Mouse (Mus musculus): ENCODE results near the gene Areg. TPM values are rescaled to one million over a fixed set of nuclear protein-coding genes. Genes with fewer than 3 reads are reported as not detected.

The Areg gene
- polyA plus RNA-seq (2014; fragmentation: Nextera tagmentation; extraction: Ambion mirVana): 2.9 and 3.0 TPM in 2 replicates

DNA sequence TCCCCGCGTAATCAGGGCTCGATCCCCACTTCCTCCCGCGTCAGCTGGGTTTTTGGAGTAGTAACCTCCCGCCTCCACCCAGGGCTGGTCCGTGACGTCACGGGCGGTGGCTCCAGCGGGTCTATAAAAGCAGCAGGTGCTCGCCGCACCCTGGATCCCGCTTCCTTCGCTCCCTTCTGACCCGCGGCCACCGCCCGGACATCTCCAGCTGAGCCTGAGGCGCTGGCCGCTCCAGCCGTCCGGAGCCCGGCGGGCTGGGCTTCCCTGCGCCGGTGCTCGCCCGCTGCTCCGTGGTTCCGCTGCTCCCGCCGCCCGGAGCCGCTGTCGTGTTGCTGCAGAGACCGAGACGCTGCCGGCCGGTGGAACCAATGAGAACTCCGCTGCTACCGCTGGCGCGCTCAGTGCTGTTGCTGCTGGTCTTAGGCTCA, at the start of gene Areg:
Gene Areg (plus strand): TSS at position 154 of the 428 bp plus-strand sequence.
- Histone ChIP-seq H3K9me3 (ENCODE audit: control insufficient read depth, low read length) (no peaks in the 10 kb centered on the region), H3K27ac (ENCODE audit: low read depth) (no peak within 1 kb of the TSS), H3K4me1 (replicated peaks; ENCODE audit: control insufficient read depth, insufficient read depth, low read length) (no peaks in the 10 kb centered on the region), H3K36me3 (ENCODE audit: control insufficient read depth, insufficient read depth, low read length) (no peaks in the 10 kb centered on the region), H3K4me2 (ENCODE audit: low read length) (peak within 1 kb of the TSS; percentile 93), H3K9ac (ENCODE audit: low read length) (0 out of 2 replicates have a peak within 1 kb of the TSS, but pooled peaks have one; percentile 25), H3K4me3 (ENCODE audit: low read depth, low read length) (peak within 1 kb of the TSS; percentile 48), H3K27me3 (replicated peaks; ENCODE audit: control insufficient read depth, insufficient read depth, low read length) (peaks cover 29% of the 10 kb centered on the region)
- 2% methylated on average over 41 of the region's 44 CpGs for WGBS
- DNase-seq (ENCODE audit: low spot score) (peak; percentile 87), ATAC-seq (replicated peaks; ENCODE audit: low FRiP score, low TSS enrichment, low read depth) (peak; percentile 90)

DNA sequence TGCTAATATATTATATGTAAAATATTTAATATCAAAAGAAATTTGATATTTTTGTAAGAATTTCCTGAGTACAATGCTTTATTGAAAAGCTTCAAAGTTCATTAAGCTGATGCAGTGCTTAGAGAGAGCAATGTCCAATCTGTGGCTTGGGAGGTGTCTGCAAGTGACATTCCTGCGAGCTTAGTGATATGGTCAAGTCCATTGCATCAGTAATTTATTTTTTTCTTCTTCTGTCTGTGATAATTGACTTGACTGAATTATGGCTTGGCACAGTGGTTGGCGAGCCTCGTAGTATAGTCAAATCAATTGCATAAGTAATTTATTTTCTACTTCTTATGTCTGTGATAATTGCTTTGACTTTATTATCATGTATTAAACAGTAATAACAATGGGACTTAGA, 49.1 kb upstream of the Areg start:
- 75% methylated on average over 3 of the region's 3 CpGs for WGBS
- Histone ChIP-seq H3K4me2 (ENCODE audit: low read length) (no peak overlapping the region), H3K36me3 (ENCODE audit: control insufficient read depth, insufficient read depth, low read length) (no peaks in the 10 kb centered on the region), H3K27ac (ENCODE audit: low read depth) (no peak overlapping the region), H3K27me3 (replicated peaks; ENCODE audit: control insufficient read depth, insufficient read depth, low read length) (no peaks in the 10 kb centered on the region), H3K9ac (ENCODE audit: low read length) (no peak overlapping the region), H3K4me3 (ENCODE audit: low read depth, low read length) (no peak overlapping the region), H3K9me3 (ENCODE audit: control insufficient read depth, low read length) (no peaks in the 10 kb centered on the region), H3K4me1 (replicated peaks; ENCODE audit: control insufficient read depth, insufficient read depth, low read length) (no peaks in the 10 kb centered on the region)
- DNase-seq (ENCODE audit: low spot score): no peak
- ATAC-seq (replicated peaks; ENCODE audit: low FRiP score, low TSS enrichment, low read depth): no peak

DNA sequence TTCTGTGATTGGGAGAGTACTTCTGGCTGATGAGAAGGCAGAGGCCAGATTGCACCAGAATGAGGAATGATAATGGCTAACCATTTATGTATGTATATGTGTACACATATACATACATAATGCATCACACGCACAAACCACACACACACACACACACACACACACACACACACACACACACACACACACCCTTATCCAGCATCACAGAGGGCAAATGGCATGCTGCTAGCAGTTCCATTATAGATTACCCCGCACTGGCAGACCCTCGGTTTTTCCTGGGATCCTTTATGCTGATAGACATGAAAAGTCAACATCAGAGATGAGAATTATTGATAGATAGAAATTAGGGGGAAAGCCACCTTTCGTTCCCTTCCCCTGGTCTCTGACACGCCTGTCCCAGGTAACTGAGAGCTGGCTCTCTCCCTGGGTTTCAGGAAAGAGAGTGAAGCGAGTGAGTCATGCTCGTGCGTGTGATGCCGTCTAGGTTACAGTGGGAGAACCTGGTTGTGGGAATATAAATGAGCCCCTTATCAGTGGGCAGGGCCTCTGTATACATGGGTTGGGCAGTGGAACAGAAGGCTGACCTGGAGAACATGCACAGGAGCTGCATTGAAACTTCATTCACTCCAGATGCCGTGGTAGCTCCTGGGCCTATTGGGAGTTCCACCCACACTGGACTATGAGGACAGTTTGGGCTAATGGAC, 41.3 kb upstream of the Areg start:
- no peaks in the 10 kb centered on the region for H3K27me3 ChIP-seq (replicated peaks; ENCODE audit: control insufficient read depth, insufficient read depth, low read length)
- H3K4me1 ChIP-seq (replicated peaks; ENCODE audit: control insufficient read depth, insufficient read depth, low read length): no peaks in the 10 kb centered on the region
- no peak overlapping the region for H3K9ac ChIP-seq (ENCODE audit: low read length)
- H3K27ac ChIP-seq (ENCODE audit: low read depth): no peak overlapping the region
- no peaks in the 10 kb centered on the region for H3K36me3 ChIP-seq (ENCODE audit: control insufficient read depth, insufficient read depth, low read length)
- 73% methylated on average over 10 of the region's 10 CpGs for WGBS
- DNase-seq (ENCODE audit: low spot score): no peak
- H3K9me3 ChIP-seq (ENCODE audit: control insufficient read depth, low read length): no peaks in the 10 kb centered on the region
- H3K4me2 ChIP-seq (ENCODE audit: low read length): no peak overlapping the region
- no peak overlapping the region for H3K4me3 ChIP-seq (ENCODE audit: low read depth, low read length)
- peak; percentile 92 for ATAC-seq (replicated peaks; ENCODE audit: low FRiP score, low TSS enrichment, low read depth)

DNA sequence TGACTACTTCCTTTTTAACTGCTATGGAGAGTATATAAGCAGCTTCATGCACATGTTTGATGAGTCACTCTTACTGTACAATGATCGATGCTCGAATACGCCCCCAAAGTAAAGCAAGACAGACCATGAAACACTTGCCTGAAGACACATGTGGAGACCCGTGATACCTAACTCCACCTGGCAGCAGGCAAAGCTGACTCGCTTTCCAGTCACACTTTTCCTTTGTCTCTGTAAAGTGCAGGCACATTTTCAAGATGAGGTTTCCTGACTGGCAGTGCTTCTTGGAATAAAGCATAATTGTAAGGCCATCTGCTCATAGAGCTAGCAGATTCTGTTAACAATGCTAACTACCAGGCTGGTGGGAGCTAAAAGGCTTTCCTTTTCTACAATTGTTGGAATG, 37.7 kb upstream of the Areg start:
- 96% methylated on average over 5 of the region's 5 CpGs for WGBS
- no peak for ATAC-seq (replicated peaks; ENCODE audit: low FRiP score, low TSS enrichment, low read depth)

DNA sequence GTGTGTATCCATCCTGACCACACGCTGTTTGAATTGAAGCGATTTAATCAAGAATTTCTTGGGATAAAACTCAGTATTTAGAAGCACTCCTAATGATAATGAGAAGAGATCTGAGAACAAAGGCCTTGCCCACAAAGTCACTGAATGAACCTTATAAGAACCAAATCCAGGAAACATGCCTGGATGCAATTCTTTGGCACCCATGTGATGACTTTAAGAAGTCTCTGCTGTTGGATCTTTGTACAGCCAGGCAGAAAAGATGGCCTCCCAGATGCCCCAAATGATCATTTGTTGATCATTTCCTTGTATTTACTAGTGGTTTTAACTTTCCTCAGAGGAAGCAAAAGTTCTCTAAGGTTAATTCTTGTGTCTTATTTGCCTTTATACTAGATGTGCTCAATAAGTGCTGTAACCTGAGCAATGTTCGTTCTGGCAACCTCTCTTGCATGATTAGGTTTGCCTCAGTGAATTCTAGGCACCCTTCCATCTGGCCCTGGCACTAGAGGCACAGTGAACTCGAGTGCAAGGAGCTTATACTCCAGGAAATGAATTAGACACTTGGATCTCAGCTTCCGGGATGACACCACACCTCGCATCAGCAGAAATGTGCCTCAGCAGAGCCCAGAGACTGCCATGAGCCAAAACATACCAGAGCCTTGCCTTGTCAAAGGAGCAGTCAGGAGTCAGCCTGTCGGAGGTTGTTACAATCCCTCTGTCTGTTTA, 35.3 kb upstream of the Areg start:
- Histone ChIP-seq H3K4me3 (ENCODE audit: low read depth, low read length) (no peak overlapping the region), H3K27ac (ENCODE audit: low read depth) (no peak overlapping the region), H3K4me2 (ENCODE audit: low read length) (no peak overlapping the region), H3K9me3 (ENCODE audit: control insufficient read depth, low read length) (no peaks in the 10 kb centered on the region), H3K4me1 (replicated peaks; ENCODE audit: control insufficient read depth, insufficient read depth, low read length) (no peaks in the 10 kb centered on the region), H3K27me3 (replicated peaks; ENCODE audit: control insufficient read depth, insufficient read depth, low read length) (no peaks in the 10 kb centered on the region), H3K9ac (ENCODE audit: low read length) (no peak overlapping the region), H3K36me3 (ENCODE audit: control insufficient read depth, insufficient read depth, low read length) (no peaks in the 10 kb centered on the region)
- ATAC-seq (replicated peaks; ENCODE audit: low FRiP score, low TSS enrichment, low read depth) (no peak), DNase-seq (ENCODE audit: low spot score) (no peak)
- WGBS: 77% methylated on average over 7 of the region's 7 CpGs

More for the DNA sequence above, 37.7 kb upstream of the Areg start:
- Histone ChIP-seq H3K27ac (ENCODE audit: low read depth) (no peak overlapping the region), H3K36me3 (ENCODE audit: control insufficient read depth, insufficient read depth, low read length) (no peaks in the 10 kb centered on the region), H3K4me2 (ENCODE audit: low read length) (no peak overlapping the region), H3K9me3 (ENCODE audit: control insufficient read depth, low read length) (no peaks in the 10 kb centered on the region), H3K27me3 (replicated peaks; ENCODE audit: control insufficient read depth, insufficient read depth, low read length) (no peaks in the 10 kb centered on the region), H3K4me1 (replicated peaks; ENCODE audit: control insufficient read depth, insufficient read depth, low read length) (no peaks in the 10 kb centered on the region), H3K9ac (ENCODE audit: low read length) (no peak overlapping the region), H3K4me3 (ENCODE audit: low read depth, low read length) (no peak overlapping the region)
- DNase-seq (ENCODE audit: low spot score): no peak

DNA sequence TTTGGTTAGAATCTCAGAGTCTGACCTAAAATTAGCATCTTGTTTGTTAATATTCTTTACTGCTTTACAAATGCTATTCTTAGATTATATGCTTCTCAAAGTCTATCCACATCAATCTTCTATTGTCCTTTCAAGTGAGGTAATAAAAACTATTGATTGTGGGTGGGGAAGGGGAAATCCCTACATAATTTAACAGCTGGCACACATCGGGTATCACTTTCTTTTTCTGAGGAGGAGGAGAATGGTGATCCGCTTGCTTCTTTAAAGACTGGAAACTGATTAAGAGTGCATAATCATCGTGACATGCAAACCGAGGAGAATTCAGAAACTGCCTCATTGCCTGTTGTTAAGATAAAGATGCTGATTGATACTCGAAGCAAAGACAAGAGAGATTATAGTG, 33.2 kb upstream of the Areg start:
- Histone ChIP-seq H3K36me3 (ENCODE audit: control insufficient read depth, insufficient read depth, low read length) (no peaks in the 10 kb centered on the region), H3K4me2 (ENCODE audit: low read length) (no peak overlapping the region), H3K4me3 (ENCODE audit: low read depth, low read length) (no peak overlapping the region), H3K9ac (ENCODE audit: low read length) (no peak overlapping the region), H3K4me1 (replicated peaks; ENCODE audit: control insufficient read depth, insufficient read depth, low read length) (no peaks in the 10 kb centered on the region), H3K9me3 (ENCODE audit: control insufficient read depth, low read length) (no peaks in the 10 kb centered on the region), H3K27me3 (replicated peaks; ENCODE audit: control insufficient read depth, insufficient read depth, low read length) (no peaks in the 10 kb centered on the region), H3K27ac (ENCODE audit: low read depth) (no peak overlapping the region)
- 76% methylated on average over 5 of the region's 5 CpGs for WGBS
- ATAC-seq (replicated peaks; ENCODE audit: low FRiP score, low TSS enrichment, low read depth) (no peak), DNase-seq (ENCODE audit: low spot score) (no peak)

DNA sequence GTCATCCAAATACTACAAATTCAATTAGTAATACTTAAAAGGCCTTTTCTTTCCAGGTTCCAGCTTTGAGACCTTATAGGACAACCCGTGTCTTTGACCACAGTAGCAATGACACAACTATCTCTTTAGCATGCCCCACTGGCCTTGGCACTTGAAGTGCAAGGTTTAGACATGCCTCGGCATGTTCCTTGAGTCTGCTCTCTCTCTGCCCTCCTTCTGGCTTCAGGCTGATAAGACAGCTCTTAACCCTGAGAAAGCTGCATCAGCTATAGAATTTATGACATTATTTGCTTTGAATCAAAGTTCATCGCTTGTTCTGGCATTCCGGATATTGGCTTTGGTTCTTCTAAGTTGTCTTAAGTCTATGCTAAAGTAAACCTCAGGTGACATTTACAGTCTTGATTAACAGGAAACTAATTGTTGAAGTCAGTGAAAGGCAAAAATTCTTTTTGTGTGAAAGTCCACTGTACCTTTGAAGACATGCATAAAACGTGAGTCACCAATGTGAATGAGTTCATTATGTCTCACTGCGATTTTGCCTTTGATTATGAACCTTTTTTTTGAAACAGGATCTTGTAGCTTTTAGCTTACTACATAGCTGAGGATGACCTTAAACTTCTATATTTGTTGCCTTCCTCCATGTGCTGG, 29.3 kb upstream of the Areg start:
- H3K27me3 ChIP-seq (replicated peaks; ENCODE audit: control insufficient read depth, insufficient read depth, low read length): no peaks in the 10 kb centered on the region
- DNase-seq (ENCODE audit: low spot score) (no peak), ATAC-seq (replicated peaks; ENCODE audit: low FRiP score, low TSS enrichment, low read depth) (peak; percentile 68; the same call in 1 of the 2 replicates)
- no peak overlapping the region for H3K4me3 ChIP-seq (ENCODE audit: low read depth, low read length)
- H3K36me3 ChIP-seq (ENCODE audit: control insufficient read depth, insufficient read depth, low read length): no peaks in the 10 kb centered on the region
- no peak overlapping the region for H3K4me2 ChIP-seq (ENCODE audit: low read length)
- no peak overlapping the region for H3K9ac ChIP-seq (ENCODE audit: low read length)
- no peak overlapping the region for H3K27ac ChIP-seq (ENCODE audit: low read depth)
- no peaks in the 10 kb centered on the region for H3K9me3 ChIP-seq (ENCODE audit: control insufficient read depth, low read length)
- H3K4me1 ChIP-seq (replicated peaks; ENCODE audit: control insufficient read depth, insufficient read depth, low read length): no peaks in the 10 kb centered on the region
- WGBS: 69% methylated on average over 6 of the region's 6 CpGs

DNA sequence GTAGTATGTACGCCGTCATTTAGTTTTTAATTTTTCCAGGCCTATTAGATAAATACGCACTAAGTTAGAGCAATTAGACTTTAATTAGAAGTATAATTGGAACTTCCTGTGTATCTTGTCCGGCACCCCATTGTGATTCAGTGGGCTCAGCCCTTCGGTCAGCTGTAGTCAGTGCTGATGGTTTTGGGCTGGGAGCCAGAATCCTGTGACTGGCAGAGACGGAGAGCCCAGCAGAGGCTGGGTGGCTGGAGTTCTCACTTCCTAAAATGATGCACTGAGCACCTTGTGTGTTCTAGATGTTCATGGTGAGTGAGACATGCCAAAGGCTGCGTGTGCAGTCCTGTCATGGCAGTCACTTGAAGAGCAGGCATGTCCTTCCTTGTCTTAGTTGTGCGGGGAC, 28.4 kb upstream of the Areg start:
- ATAC-seq (replicated peaks; ENCODE audit: low FRiP score, low TSS enrichment, low read depth) (no peak), DNase-seq (ENCODE audit: low spot score) (no peak)
- H3K4me2 ChIP-seq (ENCODE audit: low read length): no peak overlapping the region
- H3K4me3 ChIP-seq (ENCODE audit: low read depth, low read length): no peak overlapping the region
- H3K9ac ChIP-seq (ENCODE audit: low read length): no peak overlapping the region
- H3K4me1 ChIP-seq (replicated peaks; ENCODE audit: control insufficient read depth, insufficient read depth, low read length): no peaks in the 10 kb centered on the region
- no peak overlapping the region for H3K27ac ChIP-seq (ENCODE audit: low read depth)
- no peaks in the 10 kb centered on the region for H3K36me3 ChIP-seq (ENCODE audit: control insufficient read depth, insufficient read depth, low read length)
- no peaks in the 10 kb centered on the region for H3K27me3 ChIP-seq (replicated peaks; ENCODE audit: control insufficient read depth, insufficient read depth, low read length)
- WGBS: 89% methylated on average over 8 of the region's 8 CpGs
- H3K9me3 ChIP-seq (ENCODE audit: control insufficient read depth, low read length): no peaks in the 10 kb centered on the region
